Mouse (Mus musculus): ENCODE results near the gene Armc9. TPM values are rescaled to one million over a fixed set of nuclear protein-coding genes. Genes with fewer than 3 reads are reported as not detected.

The Armc9 gene
- total and polyA plus RNA-seq, 3 experiments: 10.9 to 15.5 (median 15.1) TPM

- no peak for TF ChIP-seq RAD21 (IDR thresholded peaks at IDR 0.05; ENCODE audit: low read depth, low read length)
- no peak for TF ChIP-seq POLR2A (IDR thresholded peaks at IDR 0.05; ENCODE audit: low read depth, low read length)
- TF ChIP-seq GABPA (IDR thresholded peaks at IDR 0.05; ENCODE audit: insufficient replicate concordance, low read depth, low read length): no peak
- no peak for TF ChIP-seq JUND (conservative IDR thresholded peaks at IDR 0.05; ENCODE audit: low read depth, low read length)
- no peak for TF ChIP-seq ZMIZ1 (IDR thresholded peaks at IDR 0.05; ENCODE audit: low read depth, low read length)
- no peak for TF ChIP-seq E2F4 (IDR thresholded peaks at IDR 0.05; ENCODE audit: insufficient replicate concordance, low read depth, low read length)
- no peak for TF ChIP-seq MYC (IDR thresholded peaks at IDR 0.05; ENCODE audit: low read depth, low read length)
- no peak for TF ChIP-seq MAZ (IDR thresholded peaks at IDR 0.05; ENCODE audit: low read depth, low read length)
- TF ChIP-seq ZKSCAN1 (IDR thresholded peaks at IDR 0.05; ENCODE audit: borderline replicate concordance, low read depth, low read length): no peak
- no peak for TF ChIP-seq CTCF (conservative IDR thresholded peaks at IDR 0.05 in 1 of 2, IDR thresholded peaks at IDR 0.05 in 1 of 2; ENCODE audit: low read depth in 2 of 2, low read length in 2 of 2)
- TF ChIP-seq POLR2AphosphoS2 (IDR thresholded peaks at IDR 0.05; ENCODE audit: low read depth, low read length): no peak
- Histone ChIP-seq H3K27me3 (replicated peaks) (no peaks in the 10 kb centered on the region), H3K79me2 (replicated peaks; ENCODE audit: control insufficient read depth, extremely low read depth, insufficient read depth, poor library complexity, severe bottlenecking) (no peaks in the 10 kb centered on the region), H3K36me3 (replicated peaks in 1 of 2; ENCODE audit: control insufficient read depth in 1 of 2, insufficient read depth in 1 of 2, low read length in 1 of 2) (peaks cover 8 to 71% of the 10 kb centered on the region in 2 experiments), H3K9ac (ENCODE audit: insufficient read depth, low read depth) (no peak overlapping the region), H3K27ac (ENCODE audit: insufficient read depth, low read depth) (no peak overlapping the region), H3K4me1 (ENCODE audit: control insufficient read depth in 1 of 2, insufficient read depth in 2 of 2) (peaks cover 0 to 2% of the 10 kb centered on the region in 2 experiments; a peak in 1 of 4 replicates), H3K4me3 (replicated peaks in 1 of 3; ENCODE audit: low read depth in 2 of 3, low read length in 2 of 3, poor library complexity in 1 of 3) (no peak overlapping the region), H3K4me2 (ENCODE audit: insufficient read depth, low read depth, poor library complexity, severe bottlenecking) (no peak overlapping the region), H3K9me3 (replicated peaks; ENCODE audit: low read length) (no peaks in the 10 kb centered on the region)
- DNase-seq (ENCODE audit: extremely low read depth): no peak
- dilution Hi-C loops (cut with MboI; ENCODE audit: extremely low pct_ligation_motif_present, extremely low pct_unique_long_range_greater_than_20kb, low sequenced_read_pairs) (loop anchor here (25.0 kb wide), 1 partner anchor 155 kb away; no protein-coding TSS in a partner anchor), in situ Hi-C loops (cut with MboI; ENCODE audit: low pct_ligation_motif_present, low pct_unique_long_range_greater_than_20kb, low sequenced_read_pairs) (no loop called here)
These were observed 27.6 kb downstream of the Armc9 start for GRCm38 (mm10) chr1:86182004-86182709.

GRCm38 (mm10) chr1:86183577-86184263 is 29.1 kb downstream of the Armc9 start:
- Histone ChIP-seq H3K27me3 (replicated peaks) (no peaks in the 10 kb centered on the region), H3K36me3 (replicated peaks in 1 of 2; ENCODE audit: control insufficient read depth in 1 of 2, insufficient read depth in 1 of 2, low read length in 1 of 2) (peaks cover 4 to 65% of the 10 kb centered on the region in 2 experiments), H3K9ac (ENCODE audit: insufficient read depth, low read depth) (no peak overlapping the region), H3K79me2 (replicated peaks; ENCODE audit: control insufficient read depth, extremely low read depth, insufficient read depth, poor library complexity, severe bottlenecking) (no peaks in the 10 kb centered on the region), H3K4me3 (replicated peaks in 1 of 3; ENCODE audit: low read depth in 2 of 3, low read length in 2 of 3, poor library complexity in 1 of 3) (no peak overlapping the region), H3K4me1 (ENCODE audit: control insufficient read depth in 1 of 2, insufficient read depth in 2 of 2) (peaks cover 0 to 2% of the 10 kb centered on the region in 2 experiments; a peak in 1 of 4 replicates), H3K4me2 (ENCODE audit: insufficient read depth, low read depth, poor library complexity, severe bottlenecking) (no peak overlapping the region), H3K27ac (ENCODE audit: insufficient read depth, low read depth) (no peak overlapping the region), H3K9me3 (replicated peaks; ENCODE audit: low read length) (no peaks in the 10 kb centered on the region)
- TF ChIP-seq MYC (IDR thresholded peaks at IDR 0.05; ENCODE audit: low read depth, low read length): no peak
- in situ Hi-C loops (cut with MboI; ENCODE audit: low pct_ligation_motif_present, low pct_unique_long_range_greater_than_20kb, low sequenced_read_pairs): no loop called here
- DNase-seq (ENCODE audit: extremely low read depth): no peak
- dilution Hi-C loops (cut with MboI; ENCODE audit: extremely low pct_ligation_motif_present, extremely low pct_unique_long_range_greater_than_20kb, low sequenced_read_pairs): loop anchor here (25.0 kb wide), 1 partner anchor 154 kb away; no protein-coding TSS in a partner anchor

All from CH12.LX (cell line).